Mouse (Mus musculus): ENCODE measurements around the gene Gp1ba. TPM values are rescaled to one million over a fixed set of nuclear protein-coding genes. Genes with fewer than 3 reads are reported as not detected.

The Gp1ba gene
- polyA plus RNA-seq, 1 experiment from 2014 or later = 0.22 TPM

GRCm38 (mm10) chr11:70654198-70654922 lies 15.4 kb downstream of the Gp1ba start, which contains the start of gene Pfn1:
TSS of gene Pfn1 (minus strand) at chr11:70654644.
- under 1% methylated on average over 43 of the region's 61 CpGs for WGBS
- Histone ChIP-seq H3K27me3 (replicated peaks; ENCODE audit: control insufficient read depth, insufficient read depth, low read length) (no peaks in the 10 kb centered on the region), H3K9ac (ENCODE audit: low read length) (peak within 1 kb of the TSS; percentile 97), H3K4me1 (ENCODE audit: control insufficient read depth, insufficient read depth, low read length) (peaks cover 21% of the 10 kb centered on the region), H3K36me3 (ENCODE audit: control insufficient read depth, insufficient read depth, low read length) (peaks cover 35% of the 10 kb centered on the region), H3K4me2 (ENCODE audit: low read length) (peak within 1 kb of the TSS; percentile 91), H3K27ac (ENCODE audit: low read depth, low read length) (peak within 1 kb of the TSS; percentile 95), H3K9me3 (replicated peaks; ENCODE audit: control insufficient read depth, low read length) (no peaks in the 10 kb centered on the region), H3K4me3 (ENCODE audit: low read depth, low read length) (peak within 1 kb of the TSS; percentile 100)
- ATAC-seq (peak; percentile 69), DNase-seq (ENCODE audit: low spot score) (peak; percentile 89)

GRCm38 (mm10) chr11:70654923-70655570 lies 16.1 kb downstream of the Gp1ba start:
- H3K4me2 ChIP-seq (ENCODE audit: low read length) = peak overlapping the region; percentile 91
- no peaks in the 10 kb centered on the region for H3K27me3 ChIP-seq (replicated peaks; ENCODE audit: control insufficient read depth, insufficient read depth, low read length)
- peak overlapping the region; percentile 95 for H3K27ac ChIP-seq (ENCODE audit: low read depth, low read length)
- H3K9me3 ChIP-seq (replicated peaks; ENCODE audit: control insufficient read depth, low read length) = no peaks in the 10 kb centered on the region
- H3K4me3 ChIP-seq (ENCODE audit: low read depth, low read length) = peak overlapping the region; percentile 100
- H3K9ac ChIP-seq (ENCODE audit: low read length) = peak overlapping the region; percentile 97
- peak; percentile 64 for ATAC-seq
- WGBS = under 1% methylated on average over 48 of the region's 48 CpGs
- DNase-seq (ENCODE audit: low spot score) = peak; percentile 89
- peaks cover 21% of the 10 kb centered on the region for H3K4me1 ChIP-seq (ENCODE audit: control insufficient read depth, insufficient read depth, low read length)
- H3K36me3 ChIP-seq (ENCODE audit: control insufficient read depth, insufficient read depth, low read length) = peaks cover 28% of the 10 kb centered on the region

- peak overlapping the region; percentile 100 for H3K4me3 ChIP-seq (ENCODE audit: low read depth, low read length)
- peak overlapping the region; percentile 97 for H3K9ac ChIP-seq (ENCODE audit: low read length)
- DNase-seq (ENCODE audit: low spot score) = peak; percentile 55
- no peak for ATAC-seq
- peaks cover 21% of the 10 kb centered on the region for H3K4me1 ChIP-seq (ENCODE audit: control insufficient read depth, insufficient read depth, low read length)
- under 1% methylated on average over 54 of the region's 61 CpGs for WGBS
- H3K4me2 ChIP-seq (ENCODE audit: low read length) = peak overlapping the region; percentile 91
- peak overlapping the region; percentile 95 for H3K27ac ChIP-seq (ENCODE audit: low read depth, low read length)
- H3K36me3 ChIP-seq (ENCODE audit: control insufficient read depth, insufficient read depth, low read length) = peaks cover 26% of the 10 kb centered on the region
- no peaks in the 10 kb centered on the region for H3K9me3 ChIP-seq (replicated peaks; ENCODE audit: control insufficient read depth, low read length)
- H3K27me3 ChIP-seq (replicated peaks; ENCODE audit: control insufficient read depth, insufficient read depth, low read length) = no peaks in the 10 kb centered on the region
Observed at GRCm38 (mm10) chr11:70655571-70656455, 16.9 kb downstream of the Gp1ba start.

- WGBS = 4% methylated on average over 16 of the region's 16 CpGs
Observed at GRCm38 (mm10) chr11:70656456-70656927, 17.6 kb downstream of the Gp1ba start.

GRCm38 (mm10) chr11:70656964-70657363 lies 18.0 kb downstream of the Gp1ba start, which contains the start of gene Eno3:
TSS of gene Eno3 (plus strand) at chr11:70657202.
- Histone ChIP-seq H3K36me3 (ENCODE audit: control insufficient read depth, insufficient read depth, low read length) (peaks cover 19% of the 10 kb centered on the region), H3K27me3 (replicated peaks; ENCODE audit: control insufficient read depth, insufficient read depth, low read length) (no peaks in the 10 kb centered on the region), H3K4me3 (ENCODE audit: low read depth, low read length) (peak within 1 kb of the TSS; percentile 100), H3K4me2 (ENCODE audit: low read length) (peak within 1 kb of the TSS; percentile 91), H3K9ac (ENCODE audit: low read length) (peak within 1 kb of the TSS; percentile 97), H3K27ac (ENCODE audit: low read depth, low read length) (peak within 1 kb of the TSS; percentile 95; the same call in 1 of the 2 replicates), H3K9me3 (replicated peaks; ENCODE audit: control insufficient read depth, low read length) (no peaks in the 10 kb centered on the region), H3K4me1 (ENCODE audit: control insufficient read depth, insufficient read depth, low read length) (peaks cover 21% of the 10 kb centered on the region)
- no peak for ATAC-seq
- 9% methylated on average over 3 of the region's 3 CpGs for WGBS
- no peak for DNase-seq (ENCODE audit: low spot score)

More at GRCm38 (mm10) chr11:70656456-70656927, 17.6 kb downstream of the Gp1ba start:
- no peak overlapping the region; the same call in 1 of the 2 replicates for H3K27ac ChIP-seq (ENCODE audit: low read depth, low read length)
- H3K4me2 ChIP-seq (ENCODE audit: low read length) = peak overlapping the region; percentile 91
- no peaks in the 10 kb centered on the region for H3K27me3 ChIP-seq (replicated peaks; ENCODE audit: control insufficient read depth, insufficient read depth, low read length)
- H3K9me3 ChIP-seq (replicated peaks; ENCODE audit: control insufficient read depth, low read length) = no peaks in the 10 kb centered on the region
- ATAC-seq = no peak
- DNase-seq (ENCODE audit: low spot score) = peak; percentile 7
- H3K4me3 ChIP-seq (ENCODE audit: low read depth, low read length) = peak overlapping the region; percentile 100
- peaks cover 23% of the 10 kb centered on the region for H3K36me3 ChIP-seq (ENCODE audit: control insufficient read depth, insufficient read depth, low read length)
- H3K4me1 ChIP-seq (ENCODE audit: control insufficient read depth, insufficient read depth, low read length) = peaks cover 21% of the 10 kb centered on the region
- H3K9ac ChIP-seq (ENCODE audit: low read length) = peak overlapping the region; percentile 97

GRCm38 (mm10) chr11:70657573-70657972 lies 18.7 kb downstream of the Gp1ba start:
- no peak overlapping the region for H3K4me2 ChIP-seq (ENCODE audit: low read length)
- ATAC-seq (no peak), DNase-seq (ENCODE audit: low spot score) (no peak)
- H3K27me3 ChIP-seq (replicated peaks; ENCODE audit: control insufficient read depth, insufficient read depth, low read length) = no peaks in the 10 kb centered on the region
- H3K9me3 ChIP-seq (replicated peaks; ENCODE audit: control insufficient read depth, low read length) = no peaks in the 10 kb centered on the region
- WGBS = 58% methylated on average over 6 of the region's 6 CpGs
- H3K36me3 ChIP-seq (ENCODE audit: control insufficient read depth, insufficient read depth, low read length) = peaks cover 19% of the 10 kb centered on the region
- H3K4me3 ChIP-seq (ENCODE audit: low read depth, low read length) = no peak overlapping the region
- H3K4me1 ChIP-seq (ENCODE audit: control insufficient read depth, insufficient read depth, low read length) = peaks cover 19% of the 10 kb centered on the region
- no peak overlapping the region; the same call in 1 of the 2 replicates for H3K9ac ChIP-seq (ENCODE audit: low read length)
- H3K27ac ChIP-seq (ENCODE audit: low read depth, low read length) = no peak overlapping the region

GRCm38 (mm10) chr11:70657991-70658390 lies 19.1 kb downstream of the Gp1ba start:
- Histone ChIP-seq H3K9me3 (replicated peaks; ENCODE audit: control insufficient read depth, low read length) (no peaks in the 10 kb centered on the region), H3K36me3 (ENCODE audit: control insufficient read depth, insufficient read depth, low read length) (peaks cover 20% of the 10 kb centered on the region), H3K4me1 (ENCODE audit: control insufficient read depth, insufficient read depth, low read length) (peaks cover 14% of the 10 kb centered on the region), H3K9ac (ENCODE audit: low read length) (no peak overlapping the region), H3K27me3 (replicated peaks; ENCODE audit: control insufficient read depth, insufficient read depth, low read length) (no peaks in the 10 kb centered on the region), H3K4me2 (ENCODE audit: low read length) (no peak overlapping the region), H3K27ac (ENCODE audit: low read depth, low read length) (no peak overlapping the region), H3K4me3 (ENCODE audit: low read depth, low read length) (no peak overlapping the region)
- 59% methylated on average over 9 of the region's 9 CpGs for WGBS
- DNase-seq (ENCODE audit: low spot score) (no peak), ATAC-seq (no peak)

GRCm38 (mm10) chr11:70658521-70658920 lies 19.6 kb downstream of the Gp1ba start:
- no peak for DNase-seq (ENCODE audit: low spot score)
- Histone ChIP-seq H3K4me1 (ENCODE audit: control insufficient read depth, insufficient read depth, low read length) (peaks cover 13% of the 10 kb centered on the region), H3K36me3 (ENCODE audit: control insufficient read depth, insufficient read depth, low read length) (peaks cover 25% of the 10 kb centered on the region), H3K27ac (ENCODE audit: low read depth, low read length) (no peak overlapping the region), H3K9ac (ENCODE audit: low read length) (no peak overlapping the region), H3K27me3 (replicated peaks; ENCODE audit: control insufficient read depth, insufficient read depth, low read length) (no peaks in the 10 kb centered on the region), H3K9me3 (replicated peaks; ENCODE audit: control insufficient read depth, low read length) (no peaks in the 10 kb centered on the region), H3K4me3 (ENCODE audit: low read depth, low read length) (no peak overlapping the region), H3K4me2 (ENCODE audit: low read length) (no peak overlapping the region)
- WGBS = 91% methylated on average over 5 of the region's 5 CpGs
- no peak for ATAC-seq
